Mouse (Mus musculus): Measurements from ENCODE around the gene Alg12. TPM values are rescaled to one million over a fixed set of nuclear protein-coding genes. Genes with fewer than 3 reads are reported as not detected.

Alg12 gene
- polyA plus RNA-seq, 1 experiment = 13.0 TPM

GRCm38 (mm10) chr15:88854969-88855830 is 36.1 kb upstream of the Alg12 start:
- Histone ChIP-seq H3K4me1 (ENCODE audit: control insufficient read depth, insufficient read depth, low read length) (peaks cover 14% of the 10 kb centered on the region), H3K4me3 (ENCODE audit: insufficient read depth, low read length) (no peak overlapping the region), H3K27ac (ENCODE audit: insufficient read depth, low read length) (peak overlapping the region; percentile 55)
- no peak for TF ChIP-seq CTCF (IDR thresholded peaks at IDR 0.05; ENCODE audit: borderline replicate concordance, insufficient read depth, low read length)
- TF ChIP-seq POLR2A (IDR thresholded peaks at IDR 0.05; ENCODE audit: low read depth, low read length) = no peak

GRCm38 (mm10) chr15:88854119-88854968 is 35.2 kb upstream of the Alg12 start:
- Histone ChIP-seq H3K4me1 (ENCODE audit: control insufficient read depth, insufficient read depth, low read length) (peaks cover 14% of the 10 kb centered on the region), H3K4me3 (ENCODE audit: insufficient read depth, low read length) (no peak overlapping the region), H3K27ac (ENCODE audit: insufficient read depth, low read length) (peak overlapping the region; percentile 55)
- TF ChIP-seq CTCF (IDR thresholded peaks at IDR 0.05; ENCODE audit: borderline replicate concordance, insufficient read depth, low read length) (no peak), POLR2A (IDR thresholded peaks at IDR 0.05; ENCODE audit: low read depth, low read length) (no peak)

GRCm38 (mm10) chr15:88853106-88853505 is 34.0 kb upstream of the Alg12 start:
- Histone ChIP-seq H3K27ac (ENCODE audit: insufficient read depth, low read length) (no peak overlapping the region), H3K4me1 (ENCODE audit: control insufficient read depth, insufficient read depth, low read length) (peaks cover 14% of the 10 kb centered on the region), H3K4me3 (ENCODE audit: insufficient read depth, low read length) (no peak overlapping the region)
- TF ChIP-seq CTCF (IDR thresholded peaks at IDR 0.05; ENCODE audit: borderline replicate concordance, insufficient read depth, low read length) (no peak), POLR2A (IDR thresholded peaks at IDR 0.05; ENCODE audit: low read depth, low read length) (no peak)

GRCm38 (mm10) chr15:88851507-88852149 is 32.5 kb upstream of the Alg12 start:
- TF ChIP-seq POLR2A (IDR thresholded peaks at IDR 0.05; ENCODE audit: low read depth, low read length) = no peak
- TF ChIP-seq CTCF (IDR thresholded peaks at IDR 0.05; ENCODE audit: borderline replicate concordance, insufficient read depth, low read length) = no peak
- Histone ChIP-seq H3K4me1 (ENCODE audit: control insufficient read depth, insufficient read depth, low read length) (peaks cover 14% of the 10 kb centered on the region), H3K27ac (ENCODE audit: insufficient read depth, low read length) (no peak overlapping the region), H3K4me3 (ENCODE audit: insufficient read depth, low read length) (no peak overlapping the region)

- Histone ChIP-seq H3K27ac (ENCODE audit: insufficient read depth, low read length) (no peak overlapping the region), H3K4me1 (ENCODE audit: control insufficient read depth, insufficient read depth, low read length) (peaks cover 14% of the 10 kb centered on the region), H3K4me3 (ENCODE audit: insufficient read depth, low read length) (no peak overlapping the region)
- TF ChIP-seq POLR2A (IDR thresholded peaks at IDR 0.05; ENCODE audit: low read depth, low read length) (no peak), CTCF (IDR thresholded peaks at IDR 0.05; ENCODE audit: borderline replicate concordance, insufficient read depth, low read length) (no peak)
Observed at GRCm38 (mm10) chr15:88851076-88851475, 32.0 kb upstream of the Alg12 start.

- peaks cover 10% of the 10 kb centered on the region for H3K4me1 ChIP-seq (ENCODE audit: control insufficient read depth, insufficient read depth, low read length)
- TF ChIP-seq CTCF (IDR thresholded peaks at IDR 0.05; ENCODE audit: borderline replicate concordance, insufficient read depth, low read length) (no peak), POLR2A (IDR thresholded peaks at IDR 0.05; ENCODE audit: low read depth, low read length) (no peak)
- no peak overlapping the region for H3K27ac ChIP-seq (ENCODE audit: insufficient read depth, low read length)
- H3K4me3 ChIP-seq (ENCODE audit: insufficient read depth, low read length) = no peak overlapping the region
Observed at GRCm38 (mm10) chr15:88850146-88850826, 31.2 kb upstream of the Alg12 start.

GRCm38 (mm10) chr15:88849621-88850020 is 30.5 kb upstream of the Alg12 start:
- TF ChIP-seq CTCF (IDR thresholded peaks at IDR 0.05; ENCODE audit: borderline replicate concordance, insufficient read depth, low read length) (no peak), POLR2A (IDR thresholded peaks at IDR 0.05; ENCODE audit: low read depth, low read length) (no peak)
- peaks cover 7% of the 10 kb centered on the region; the same call in 1 of the 2 replicates for H3K4me1 ChIP-seq (ENCODE audit: control insufficient read depth, insufficient read depth, low read length)
- H3K27ac ChIP-seq (ENCODE audit: insufficient read depth, low read length) = no peak overlapping the region
- H3K4me3 ChIP-seq (ENCODE audit: insufficient read depth, low read length) = no peak overlapping the region

- peaks cover 9% of the 10 kb centered on the region for H3K4me1 ChIP-seq (ENCODE audit: control insufficient read depth, insufficient read depth, low read length)
- H3K27ac ChIP-seq (ENCODE audit: insufficient read depth, low read length) = no peak overlapping the region
- H3K4me3 ChIP-seq (ENCODE audit: insufficient read depth, low read length) = no peak overlapping the region
- TF ChIP-seq POLR2A (IDR thresholded peaks at IDR 0.05; ENCODE audit: low read depth, low read length) (no peak), CTCF (IDR thresholded peaks at IDR 0.05; ENCODE audit: borderline replicate concordance, insufficient read depth, low read length) (no peak)
Observed at GRCm38 (mm10) chr15:88848661-88849060, 29.5 kb upstream of the Alg12 start.

- Histone ChIP-seq H3K4me3 (ENCODE audit: insufficient read depth, low read length) (no peak overlapping the region), H3K4me1 (ENCODE audit: control insufficient read depth, insufficient read depth, low read length) (peaks cover 6% of the 10 kb centered on the region), H3K27ac (ENCODE audit: insufficient read depth, low read length) (no peak overlapping the region)
- no peak for TF ChIP-seq CTCF (IDR thresholded peaks at IDR 0.05; ENCODE audit: borderline replicate concordance, insufficient read depth, low read length)
- no peak for TF ChIP-seq POLR2A (IDR thresholded peaks at IDR 0.05; ENCODE audit: low read depth, low read length)
Observed at GRCm38 (mm10) chr15:88844966-88845365, 25.8 kb upstream of the Alg12 start.
